Mouse (Mus musculus): ENCODE data around the gene Cops9. TPM values are rescaled to one million over a fixed set of nuclear protein-coding genes. Genes with fewer than 3 reads are reported as not detected.

Cops9 gene
- total RNA-seq (2021), result 100 to 1,000 TPM; 221 to 231 TPM

DNA sequence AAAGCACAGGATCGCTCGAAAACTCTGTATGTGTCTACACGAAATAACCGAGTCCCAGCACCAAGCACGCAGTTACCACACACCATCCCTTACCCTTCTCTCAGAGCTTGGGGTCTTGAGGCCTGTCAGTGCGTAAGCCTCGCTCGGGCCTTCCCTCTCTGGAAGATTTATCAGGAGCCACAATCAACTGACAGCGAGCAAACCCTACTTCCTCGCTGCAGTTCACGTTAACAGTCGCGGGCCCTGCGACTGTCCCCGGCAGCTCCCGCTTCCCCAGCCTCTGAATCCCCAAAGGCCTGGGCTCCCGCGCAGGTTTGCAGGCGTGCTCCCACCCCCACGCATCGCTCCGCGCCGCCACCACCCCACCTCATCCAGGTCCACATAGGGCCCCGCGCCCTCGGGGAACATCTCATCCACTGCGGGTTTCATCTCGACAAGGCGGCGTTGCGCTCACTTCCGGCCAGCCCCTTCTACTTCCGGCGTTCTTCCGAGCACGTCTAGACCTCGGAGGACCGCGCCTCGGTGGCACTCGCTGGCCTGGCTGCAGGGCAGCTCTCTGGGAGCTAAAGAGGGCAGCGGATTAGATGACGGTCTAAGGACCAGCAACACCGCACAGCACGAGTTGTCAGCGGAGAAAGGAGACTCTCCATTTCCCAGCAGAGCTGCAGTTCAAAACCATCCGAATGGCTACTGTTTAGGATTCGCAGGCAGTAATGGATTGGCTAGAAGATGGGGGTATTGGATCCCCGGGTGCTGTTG lies at the start of gene Cops9:
Gene Cops9 (minus strand): TSS at position 472 of the 759 bp plus-strand sequence.
- DNase-seq, result peak; percentile 93 to 94
- intact Hi-C loops (cut with DNase I), result no loop called here

DNA sequence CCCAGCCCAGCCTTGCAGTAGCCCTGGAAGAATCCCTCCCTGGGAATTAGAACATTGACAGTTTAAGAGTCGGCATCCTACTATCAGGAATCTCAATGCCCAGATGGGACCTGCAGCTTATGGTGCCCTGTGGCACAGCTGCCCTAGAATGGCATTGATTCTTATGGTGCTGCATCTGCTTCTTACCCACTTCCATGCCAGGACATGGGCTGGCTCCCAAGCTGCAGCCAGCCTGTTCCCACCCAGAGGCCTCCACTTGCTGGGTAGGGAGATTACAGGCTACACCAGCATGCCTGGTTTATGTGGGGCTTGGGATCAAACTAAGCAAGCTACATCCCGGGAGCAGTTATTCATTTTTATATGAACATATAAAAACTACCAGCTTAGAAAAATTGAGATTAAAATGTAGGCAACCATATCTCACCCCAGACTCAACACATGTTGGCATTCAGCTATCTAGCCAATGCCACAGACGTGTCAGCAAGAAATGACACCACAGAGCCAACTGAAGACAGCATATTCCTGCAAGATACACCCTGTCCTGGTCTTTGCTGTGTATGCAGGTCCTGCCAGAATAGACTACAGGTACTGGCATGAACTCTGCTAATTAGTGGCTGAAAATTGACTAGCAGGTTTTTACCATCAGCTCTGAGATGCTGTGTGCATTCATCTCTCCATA lies 49.5 kb upstream of the Cops9 start:
- no peak for DNase-seq
- intact Hi-C loops (cut with DNase I), result no loop called here

DNA sequence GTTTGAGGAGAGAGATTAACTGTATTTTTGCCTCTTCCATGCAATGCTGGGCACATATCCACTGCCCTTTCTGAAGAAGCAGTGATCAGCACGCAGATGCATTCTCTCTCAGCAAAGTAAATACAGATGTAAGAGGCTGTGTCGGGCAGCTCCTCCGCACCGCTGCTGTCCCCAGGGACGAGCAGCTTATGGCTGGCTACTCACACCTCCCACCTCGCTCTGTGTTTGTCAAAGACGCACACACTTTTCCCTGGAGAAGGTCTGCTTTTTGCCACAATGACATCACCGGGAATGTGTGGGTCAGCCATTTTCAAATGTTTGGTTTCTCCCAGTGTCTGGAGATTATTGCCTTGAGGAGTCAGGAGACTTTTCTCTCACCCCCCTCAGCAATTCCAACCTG lies 45.2 kb upstream of the Cops9 start:
- intact Hi-C loops (cut with DNase I), result no loop called here
- no peak for DNase-seq

DNA sequence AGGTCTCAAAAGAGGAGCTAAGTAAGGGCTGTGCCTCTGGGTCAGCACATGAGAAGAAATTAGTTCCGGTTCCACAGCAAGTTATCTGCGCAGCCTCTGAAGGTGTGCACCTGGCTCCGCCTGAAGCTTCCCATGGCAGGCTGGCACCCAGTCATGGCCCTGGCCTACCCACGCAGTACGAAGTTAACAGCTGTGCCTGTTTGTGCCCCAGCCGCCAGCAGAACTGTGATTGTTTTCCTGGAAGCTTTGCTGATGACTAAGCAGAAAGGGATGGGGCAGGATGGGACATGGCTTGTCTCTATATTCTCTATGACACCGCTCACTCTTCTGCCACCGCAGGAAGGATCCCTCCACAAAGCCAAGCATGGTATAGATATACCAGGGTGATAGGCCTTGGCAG lies 41.4 kb upstream of the Cops9 start:
- intact Hi-C loops (cut with DNase I), result no loop called here
- no peak for DNase-seq

DNA sequence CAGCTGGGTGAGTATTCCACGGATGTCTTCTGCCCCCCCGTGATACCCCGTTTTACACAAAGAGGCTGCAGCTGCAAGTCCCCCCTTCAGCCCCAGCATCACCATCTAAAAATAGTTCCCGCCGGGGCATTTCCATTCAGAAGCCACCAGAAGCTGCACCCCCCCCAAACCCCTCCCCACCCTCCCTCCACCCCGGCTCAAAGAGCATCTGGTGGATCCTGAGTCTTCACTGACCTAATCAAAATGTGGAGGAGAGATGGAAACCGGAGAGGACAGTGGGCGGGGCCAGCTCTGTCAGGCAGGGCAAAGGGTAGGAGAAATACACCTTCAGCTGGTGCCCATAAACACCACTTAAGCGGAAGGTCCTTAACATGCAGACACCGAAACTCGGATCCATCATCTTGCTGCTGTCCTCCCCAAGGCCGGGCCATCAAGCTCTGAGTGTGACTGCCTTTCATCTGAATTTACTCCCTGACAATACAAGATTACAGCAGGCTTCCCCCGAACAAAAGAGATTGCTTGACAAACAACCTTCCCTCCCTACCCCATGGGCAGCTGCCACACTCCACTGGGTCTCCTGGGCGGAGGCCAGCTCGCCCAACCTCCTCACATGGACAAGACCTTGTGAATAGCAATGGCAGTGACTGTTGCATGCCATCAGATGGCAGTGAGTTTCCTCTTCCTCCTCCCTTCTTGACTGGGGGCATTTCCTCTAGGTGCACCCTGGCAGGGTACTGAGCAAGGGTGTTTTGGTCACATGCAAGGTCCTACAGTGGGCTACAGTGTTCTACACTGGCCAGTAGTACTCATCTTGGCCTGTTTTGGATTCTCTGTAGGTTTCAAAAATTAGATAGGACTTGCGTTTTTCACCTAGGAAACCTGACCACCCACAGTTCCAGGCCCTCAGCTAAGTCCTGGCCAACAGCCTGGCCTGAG lies 39.2 kb upstream of the Cops9 start:
- intact Hi-C loops (cut with DNase I), result no loop called here
- DNase-seq, result no peak

DNA sequence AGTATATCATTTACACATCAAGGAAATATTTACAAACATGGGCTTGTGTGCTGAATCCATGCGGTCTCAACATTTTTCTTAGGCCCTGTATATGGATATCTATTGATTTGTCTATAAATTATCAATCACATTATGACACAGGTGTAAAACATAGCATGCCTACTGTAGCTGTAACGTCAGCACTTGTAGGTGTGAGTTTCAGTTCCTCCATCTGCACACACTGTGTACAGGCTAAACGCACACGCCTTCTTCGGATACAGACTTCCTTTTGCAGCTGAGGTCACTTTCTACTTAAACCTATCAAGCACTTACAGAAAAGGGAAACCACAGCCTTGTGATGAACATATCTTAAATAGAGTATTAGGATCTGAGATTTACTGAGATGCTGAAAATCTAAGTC lies 37.0 kb upstream of the Cops9 start:
- no peak for DNase-seq
- intact Hi-C loops (cut with DNase I), result no loop called here

DNA sequence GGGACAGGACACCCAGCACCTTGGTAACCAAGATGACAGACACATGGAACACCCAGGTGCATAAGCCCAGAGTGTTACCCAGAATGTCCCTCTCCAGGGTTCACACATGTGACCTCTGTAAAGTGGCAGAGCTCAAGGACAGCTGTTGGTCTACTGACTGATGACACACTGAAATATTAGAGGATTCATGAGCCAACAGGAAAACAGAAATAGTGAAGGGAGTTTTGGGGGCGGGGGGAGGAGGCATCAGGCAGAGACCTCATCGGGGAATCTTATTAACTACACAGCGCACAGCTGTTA lies 34.8 kb upstream of the Cops9 start:
- no peak for DNase-seq
- intact Hi-C loops (cut with DNase I), result no loop called here

DNA sequence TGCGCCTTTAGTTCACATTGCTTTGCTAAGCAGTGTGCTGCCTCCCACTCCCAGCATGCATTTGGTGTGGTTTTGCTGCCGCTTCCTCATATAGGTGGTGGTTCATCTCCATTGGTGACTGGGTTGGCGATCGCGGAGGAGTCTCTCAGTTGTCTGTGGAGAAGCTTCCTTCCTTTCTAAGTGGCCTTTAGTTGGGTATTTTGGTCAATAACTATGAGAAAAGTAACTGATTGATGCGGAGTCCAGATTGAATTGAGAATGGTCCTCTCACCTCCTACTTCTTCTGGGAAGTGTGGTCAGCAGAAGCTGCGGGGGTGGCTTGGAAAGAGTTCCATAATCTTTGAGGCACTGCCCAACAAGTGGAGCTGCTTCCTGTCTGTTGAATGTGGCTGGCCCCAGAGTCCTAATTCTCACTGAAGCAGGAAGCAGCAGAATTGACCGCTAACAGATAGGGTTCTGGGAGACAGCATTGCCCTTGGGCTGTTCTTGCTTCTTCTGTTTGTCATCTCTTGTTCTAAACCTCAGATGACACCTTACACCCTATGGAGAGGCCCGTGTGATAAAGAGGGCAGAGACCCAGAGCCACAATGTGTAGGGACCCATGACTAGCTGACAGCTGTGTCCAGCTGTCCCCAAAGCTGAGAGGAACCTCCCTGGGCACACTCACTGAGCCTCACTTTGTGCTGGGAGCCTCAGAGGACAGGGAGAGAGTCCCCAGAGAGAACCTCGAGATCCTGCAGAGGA lies 34.3 kb upstream of the Cops9 start:
- intact Hi-C loops (cut with DNase I), result no loop called here
- DNase-seq, result peak; percentile 14 to 25

DNA sequence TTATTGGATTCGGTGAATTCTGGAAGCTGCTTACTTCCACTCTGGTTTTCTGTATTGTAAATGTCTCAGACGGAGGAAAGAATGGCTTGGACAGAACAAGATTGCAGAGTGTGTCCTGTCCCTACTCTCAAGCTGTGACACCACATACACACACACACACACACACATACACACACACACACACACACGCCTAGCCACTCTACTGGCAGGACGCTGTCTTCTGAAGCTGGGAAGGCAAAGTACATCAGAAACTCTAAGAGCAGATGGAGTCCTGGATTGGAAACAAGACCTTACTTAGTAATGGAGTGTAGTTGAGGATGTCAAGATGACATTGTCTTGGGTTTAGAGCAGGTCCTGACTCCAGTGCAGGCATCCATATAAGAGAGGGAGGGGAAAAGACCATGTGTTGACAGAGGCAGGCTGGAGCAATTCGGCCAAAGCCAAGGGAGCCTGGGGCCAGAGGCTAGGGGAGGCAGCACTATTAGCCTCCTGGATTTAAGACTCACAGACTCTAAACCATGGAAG lies 31.5 kb upstream of the Cops9 start:
- intact Hi-C loops (cut with DNase I), result no loop called here
- DNase-seq, result no peak

DNA sequence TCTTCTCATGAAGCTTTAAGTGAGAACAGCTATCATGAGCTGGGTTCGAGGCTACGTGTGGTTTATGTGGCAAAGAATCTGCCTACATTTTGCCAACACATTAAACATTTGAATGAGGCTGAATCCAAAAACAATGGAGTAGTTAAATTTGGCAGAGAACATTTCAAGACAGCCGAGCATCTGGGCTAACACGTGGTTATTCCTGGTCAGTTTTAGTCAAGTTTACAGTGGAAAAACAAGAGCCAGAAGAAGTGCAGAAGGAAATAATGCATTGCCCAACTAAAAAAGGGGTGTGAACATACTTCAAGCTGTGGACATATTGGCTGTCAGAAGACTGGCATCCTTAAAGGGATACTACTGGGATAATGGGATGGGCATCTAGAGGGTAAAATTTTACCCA lies 29.5 kb upstream of the Cops9 start:
- no peak for DNase-seq
- intact Hi-C loops (cut with DNase I), result no loop called here

DNA sequence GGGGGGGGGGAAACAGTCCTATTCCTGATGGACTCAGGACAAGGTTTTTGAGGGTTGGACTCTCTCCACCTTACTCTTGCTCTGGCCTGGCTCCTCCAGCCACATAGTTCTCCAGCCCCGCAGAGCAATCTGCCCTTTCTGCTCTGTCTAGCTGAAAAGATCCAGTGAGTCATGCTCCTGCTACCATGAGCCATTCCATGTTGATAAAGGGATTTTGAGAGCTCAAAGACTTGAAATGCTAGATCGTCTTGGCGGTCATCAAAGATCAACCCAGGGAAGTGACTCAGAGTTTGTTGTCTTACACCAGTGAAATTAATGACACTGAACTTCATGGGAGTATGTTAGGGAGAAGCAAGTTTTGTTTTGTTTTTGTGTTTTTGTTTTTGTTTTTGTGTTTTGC lies 27.6 kb upstream of the Cops9 start:
- intact Hi-C loops (cut with DNase I), result no loop called here
- no peak for DNase-seq

DNA sequence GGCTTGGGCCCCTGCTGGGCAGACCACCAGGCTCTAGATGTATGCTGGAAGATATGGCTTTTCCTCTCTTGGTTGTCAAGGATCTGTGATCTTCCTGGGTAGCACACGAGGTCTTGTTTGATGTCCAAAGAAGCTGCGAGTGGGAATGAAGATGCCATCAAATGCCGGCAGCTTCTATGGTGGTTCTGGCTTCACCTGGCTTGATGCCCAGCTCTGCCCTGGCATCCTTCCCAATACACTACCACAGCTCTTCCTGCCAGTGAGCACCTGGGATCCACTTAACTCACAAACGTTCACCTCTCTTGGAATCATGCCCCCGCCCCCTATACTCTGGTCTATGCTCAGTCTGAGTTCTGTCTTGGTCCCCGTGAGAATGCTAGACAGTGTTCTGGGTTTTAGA lies 25.3 kb upstream of the Cops9 start:
- DNase-seq, result no peak

DNA sequence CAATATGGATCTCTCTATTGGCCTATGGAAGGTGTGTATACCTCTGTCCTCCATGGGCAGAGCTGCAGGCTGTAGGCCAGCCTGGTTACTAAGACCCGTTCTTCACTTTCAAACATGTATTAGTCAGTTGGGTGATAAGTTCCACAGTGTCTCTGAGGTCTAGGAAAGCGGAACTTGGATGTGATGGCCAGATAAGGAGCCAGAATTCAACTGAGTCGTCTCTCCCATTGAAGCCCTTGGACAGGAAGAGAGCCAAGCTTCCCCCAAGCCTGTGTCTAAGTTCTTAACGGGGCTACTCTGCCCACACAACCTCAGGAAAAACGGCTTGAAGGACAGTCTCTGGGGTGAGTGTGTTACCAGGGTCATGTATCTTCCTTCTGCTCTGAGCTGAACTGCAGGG lies 17.6 kb upstream of the Cops9 start:
- intact Hi-C loops (cut with DNase I), result no loop called here
- DNase-seq, result no peak

More for the DNA sequence above, 25.3 kb upstream of the Cops9 start:
- intact Hi-C loops (cut with DNase I), result no loop called here

DNA sequence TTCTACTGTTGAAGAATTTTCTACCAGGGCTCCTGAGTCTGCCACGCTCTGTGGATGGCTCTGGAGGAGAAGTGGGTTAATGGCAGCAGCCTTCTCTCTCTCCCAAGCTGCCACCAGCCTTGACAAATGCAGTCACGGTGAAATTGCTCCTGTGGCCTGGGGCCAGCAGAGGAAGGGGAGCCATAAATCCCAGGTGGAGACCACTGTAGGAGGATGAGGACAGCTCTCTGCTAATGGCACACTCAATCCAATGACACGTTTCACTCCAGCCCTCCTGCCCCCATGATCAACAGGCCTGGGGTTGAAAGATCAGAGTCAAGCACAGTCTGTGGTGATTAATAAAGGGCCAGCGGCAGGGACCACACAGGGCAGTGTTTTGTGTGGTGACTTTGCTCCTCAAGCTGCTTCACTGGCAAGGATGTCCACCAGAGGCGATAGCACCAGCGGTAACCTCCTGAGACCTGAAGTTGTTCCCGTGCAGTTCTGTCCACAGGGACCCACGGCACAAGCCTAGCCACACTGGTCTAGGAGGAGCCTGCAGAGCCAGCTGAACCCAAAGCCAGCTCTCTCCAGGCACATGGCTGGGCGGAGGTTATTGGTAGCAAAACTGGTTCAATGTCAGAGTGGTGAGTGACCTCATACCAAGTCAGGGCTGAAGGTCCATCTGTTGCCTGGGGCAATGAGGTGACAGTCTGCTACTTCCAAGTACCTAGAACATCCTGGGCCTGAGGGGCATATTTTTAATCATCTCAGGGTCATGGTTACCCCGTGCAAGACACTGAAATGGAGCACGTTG lies 15.4 kb upstream of the Cops9 start:
- no peak for DNase-seq
- intact Hi-C loops (cut with DNase I), result no loop called here

DNA sequence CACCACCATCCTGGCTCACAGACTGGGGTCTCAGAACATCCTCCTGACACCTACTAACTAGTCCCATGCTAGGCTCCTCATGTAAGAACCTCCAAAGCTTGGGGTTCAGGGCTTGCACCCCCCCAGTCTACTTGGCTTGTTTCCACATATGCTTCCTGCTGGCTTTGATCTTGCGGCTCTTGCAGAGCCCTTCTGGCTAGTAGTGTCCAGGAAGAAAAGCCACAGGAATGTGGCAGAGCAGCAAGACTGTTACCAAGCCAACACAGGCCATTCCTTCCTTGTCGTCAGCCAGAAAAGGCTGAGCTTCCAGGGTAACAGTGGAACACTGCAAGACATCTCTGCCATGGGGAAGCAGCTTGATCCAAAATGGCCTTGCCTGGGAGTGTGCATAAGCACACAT lies 12.9 kb upstream of the Cops9 start:
- intact Hi-C loops (cut with DNase I), result no loop called here
- DNase-seq, result no peak

DNA sequence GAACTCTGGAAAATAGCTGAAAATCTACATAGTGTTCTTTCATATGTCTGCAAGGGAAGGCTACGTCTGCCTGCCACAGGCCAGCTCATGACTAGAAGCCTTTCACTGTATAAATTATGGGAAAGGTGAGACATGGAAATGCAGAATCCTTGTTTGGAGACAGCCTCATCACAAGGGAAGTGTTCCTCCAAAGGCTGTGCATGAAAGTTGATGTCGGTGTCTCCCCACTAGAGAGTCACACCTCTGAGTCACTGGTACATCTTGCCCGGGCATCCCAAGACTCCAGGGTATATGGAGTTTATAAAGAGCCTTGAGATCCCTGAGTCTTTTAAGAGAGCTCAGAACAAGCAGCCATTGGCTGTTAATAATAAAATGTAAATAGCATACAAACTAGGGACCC lies 11.4 kb upstream of the Cops9 start:
- intact Hi-C loops (cut with DNase I), result no loop called here
- no peak for DNase-seq

DNA sequence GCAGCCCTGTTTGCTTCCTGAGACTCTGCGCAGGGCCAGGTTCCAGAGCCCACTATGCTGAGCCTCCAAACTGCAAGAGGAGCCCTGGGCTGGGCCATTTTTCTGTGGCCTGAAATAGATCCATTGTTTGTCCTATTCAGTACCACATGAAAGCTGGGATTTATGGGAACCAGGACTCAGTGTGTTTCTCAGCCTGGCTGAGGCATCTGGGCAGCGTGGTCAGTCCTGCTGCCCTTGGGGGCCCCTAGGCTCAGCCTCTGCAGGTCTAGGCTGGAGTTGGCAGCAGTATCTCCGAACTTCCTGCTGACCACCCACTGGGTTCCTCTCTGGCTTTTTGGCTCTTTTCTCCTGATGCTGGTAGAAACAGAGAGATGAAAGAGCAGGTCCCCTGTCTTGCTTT lies 9.7 kb upstream of the Cops9 start:
- DNase-seq, result no peak
- intact Hi-C loops (cut with DNase I), result no loop called here

DNA sequence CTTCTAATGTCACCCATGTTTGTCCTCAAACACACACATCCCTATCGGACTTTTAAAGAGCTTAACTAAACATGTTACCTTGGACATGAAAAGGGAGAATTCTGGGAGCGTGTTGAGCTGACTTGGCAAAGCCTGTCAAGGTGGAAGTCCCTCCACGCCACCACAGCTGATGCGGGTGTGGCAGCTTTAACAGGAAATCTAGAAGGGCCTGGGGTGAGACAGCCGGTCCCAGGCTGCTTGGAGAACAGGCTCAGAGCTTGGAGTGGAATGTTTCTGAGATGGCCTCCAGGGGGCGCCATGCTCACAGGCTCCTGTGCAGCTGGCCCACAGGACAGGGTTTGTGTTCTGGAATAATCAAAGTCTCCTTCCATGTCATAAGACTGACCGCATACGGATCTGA lies 6.9 kb upstream of the Cops9 start, which contains the start of gene Otos:
Gene Otos (minus strand): TSS at position 169 of the 400 bp plus-strand sequence.
- DNase-seq, result peak; percentile 69 to 82
- intact Hi-C loops (cut with DNase I), result loop anchor here (1.0 to 5.0 kb wide), 3 partner anchors 126 to 249 kb away; no protein-coding TSS in a partner anchor

DNA sequence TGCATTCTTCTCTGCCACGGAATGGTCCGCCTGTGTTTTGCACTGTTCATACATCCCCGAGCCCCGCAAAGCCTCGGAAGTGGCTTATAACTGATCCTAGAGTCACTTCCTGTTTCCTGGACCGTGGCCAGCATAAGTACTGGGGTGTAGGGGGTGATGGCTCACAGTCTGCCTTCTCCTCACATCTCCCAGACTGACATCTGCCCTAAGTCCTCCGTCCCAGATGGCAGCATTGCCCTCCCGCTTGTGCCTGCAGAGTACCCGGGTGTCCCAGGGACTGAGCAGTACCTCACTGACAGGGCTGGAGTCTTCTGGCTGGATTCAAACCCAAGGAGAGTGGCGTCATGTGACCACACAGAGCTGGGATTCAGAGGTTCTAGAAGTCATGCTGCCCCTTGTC lies 6.4 kb upstream of the Cops9 start:
- DNase-seq, result no peak
- intact Hi-C loops (cut with DNase I), result loop anchor here (5.0 kb wide), 2 partner anchors 126 to 249 kb away; no protein-coding TSS in a partner anchor

DNA sequence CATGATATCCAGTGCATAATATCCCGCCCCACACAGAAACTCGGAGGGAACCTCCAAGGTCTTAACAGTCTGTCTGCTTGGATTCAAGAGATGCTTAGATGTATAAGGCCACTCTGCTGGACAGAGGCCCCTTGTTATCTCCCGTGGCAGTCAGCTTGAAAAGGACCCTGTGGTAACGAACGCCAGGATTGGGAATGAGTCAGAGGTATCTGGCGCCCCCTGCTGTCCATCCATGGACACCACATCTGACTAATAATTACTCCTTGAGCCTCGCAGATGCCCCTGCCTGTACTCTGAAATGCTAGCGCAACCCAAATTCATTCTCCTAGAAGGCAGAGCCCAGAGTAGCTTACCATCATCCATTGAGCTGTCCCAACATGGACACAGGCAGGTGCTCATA lies 6.0 kb upstream of the Cops9 start:
- DNase-seq, result peak; percentile 63 to 83
- intact Hi-C loops (cut with DNase I), result loop anchor here (2.0 to 5.0 kb wide), 3 partner anchors 33 to 250 kb away; no protein-coding TSS in a partner anchor

Measured in heart, postnatal 10 days (tissue).